Mouse (Mus musculus) limb, embryonic 11.5 days (tissue): ENCODE data around the gene Ssbp3. TPM values are rescaled to one million over a fixed set of nuclear protein-coding genes. Genes with fewer than 3 reads are reported as not detected.

Experiments used
- ATAC-seq: fragments of 200-750 bp; cut with Nextera tagmentation; 2 replicates; pipeline ENCODE4 v1.8.0; 2017; ENCODE audit warnings: low read depth; ENCODE audit not compliant: insufficient number of reproducible peaks, low FRiP score, low TSS enrichment
- DNase-seq: peaks from one replicate; pipeline ENCODE4 v3.0.0-alpha.2; 2015; ENCODE audit warnings: low spot score
- H3K27ac ChIP-seq: fragments of 300-500 bp; sonication (generic); replicated peaks from 2 replicates; pipeline ENCODE4 v1.5.1; 2014; ENCODE audit warnings: low read depth, mild to moderate bottlenecking, low read length
- H3K27me3 ChIP-seq: fragments of 300-500 bp; sonication (generic); 2 replicates; pipeline ENCODE4 v1.6.1; 2014; ENCODE audit warnings: mild to moderate bottlenecking, low read length, mixed read lengths; ENCODE audit not compliant: control insufficient read depth, insufficient read depth
- H3K36me3 ChIP-seq: fragments of 300-500 bp; sonication (generic); 2 replicates; pipeline ENCODE4 v1.6.1; 2014; ENCODE audit warnings: mild to moderate bottlenecking, low read length, moderate library complexity, mixed read lengths; ENCODE audit not compliant: control insufficient read depth, insufficient read depth
- H3K4me1 ChIP-seq: fragments of 300-500 bp; sonication (generic); 2 replicates; pipeline ENCODE4 v1.6.1; 2014; ENCODE audit warnings: low read length, mixed read lengths; ENCODE audit not compliant: control insufficient read depth, insufficient read depth
- H3K4me2 ChIP-seq: fragments of 300-500 bp; sonication (generic); 2 replicates; pipeline ENCODE4 v1.6.1; 2014; ENCODE audit warnings: low read depth, mild to moderate bottlenecking, moderate library complexity; ENCODE audit not compliant: severe bottlenecking
- H3K4me3 ChIP-seq: fragments of 300-500 bp; sonication (generic); 2 replicates; pipeline ENCODE4 v1.5.1; 2014; ENCODE audit warnings: low read depth, low read length
- H3K9ac ChIP-seq: fragments of 300-500 bp; sonication (generic); 2 replicates; pipeline ENCODE4 v1.6.1; 2014; ENCODE audit warnings: mild to moderate bottlenecking, low read length
- H3K9me3 ChIP-seq: fragments of 300-500 bp; sonication (generic); 2 replicates; pipeline ENCODE4 v1.6.1; 2016; ENCODE audit warnings: low read length; ENCODE audit not compliant: control insufficient read depth
- WGBS: fragments of 180-500 bp; shearing (Covaris S2); extraction: QIAGEN DNeasy Blood & Tissue Kit; methylation state at CpG from one replicate; pipeline ENCODE4 v1.1.7; 2014; 5-methylcytosine and 5-hydroxymethylcytosine counted together
- polyA plus RNA-seq: library from polyadenylated mRNA; unstranded; fragments of >200 nt; fragmentation: Nextera tagmentation; extraction: Ambion mirVana; gene quantifications from 2 replicates; pipeline ENCODE4 v1.2.1, GENCODE M21; 2014

The Ssbp3 gene
- polyA plus RNA-seq, 1 experiment from 2014 or later = 186 TPM

- Histone ChIP-seq H3K36me3 (no peaks in the 10 kb centered on the region), H3K27me3 (no peaks in the 10 kb centered on the region), H3K4me2 (no peak overlapping the region), H3K4me1 (peaks cover 28% of the 10 kb centered on the region), H3K27ac (peak overlapping the region; percentile 2; the same call in 1 of the 2 replicates), H3K4me3 (no peak overlapping the region), H3K9me3 (no peaks in the 10 kb centered on the region), H3K9ac (no peak overlapping the region)
- ATAC-seq = peak; percentile 49; the same call in 1 of the 2 replicates
- peak; percentile 65 for DNase-seq
- 68% methylated on average over 16 of the region's 16 CpGs for WGBS
Measured at GRCm38 (mm10) chr4:107094484-107095187, 184.1 kb downstream of the Ssbp3 start.

GRCm38 (mm10) chr4:107096043-107096442, 185.5 kb downstream of the Ssbp3 start:
- Histone ChIP-seq H3K27ac (no peak overlapping the region), H3K4me1 (peaks cover 28% of the 10 kb centered on the region), H3K9ac (no peak overlapping the region), H3K4me2 (no peak overlapping the region), H3K4me3 (no peak overlapping the region), H3K27me3 (no peaks in the 10 kb centered on the region), H3K36me3 (no peaks in the 10 kb centered on the region), H3K9me3 (no peaks in the 10 kb centered on the region)
- ATAC-seq = no peak
- WGBS = 51% methylated on average over 6 of the region's 6 CpGs
- no peak for DNase-seq

DNA sequence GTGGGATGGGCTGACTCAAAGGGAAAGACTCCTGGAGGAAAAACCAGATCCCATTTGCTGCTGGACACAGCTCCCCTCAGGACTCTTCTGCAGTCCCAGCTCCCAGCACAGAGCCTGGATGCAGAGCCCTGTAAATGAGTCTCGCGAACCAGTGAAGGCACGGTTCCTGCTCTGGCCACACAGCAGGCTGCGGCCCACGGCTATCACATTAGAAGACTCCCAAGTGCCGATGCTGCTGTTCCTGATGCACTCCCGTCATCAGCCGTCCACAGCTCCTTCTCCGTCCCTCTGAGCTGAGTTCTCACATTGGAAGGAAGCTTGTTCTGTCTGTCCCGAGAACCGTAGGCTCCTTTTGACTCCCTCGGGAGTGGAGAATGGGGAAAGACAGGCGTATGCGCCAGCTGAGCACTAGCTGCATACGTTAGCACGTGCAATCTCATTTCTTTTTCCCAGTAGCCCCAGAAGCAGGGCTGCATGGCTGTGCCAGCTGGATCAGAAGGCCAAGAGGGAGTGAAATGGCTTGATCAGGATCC, 186.4 kb downstream of the Ssbp3 start, which contains the start of gene Cdcp2:
Cdcp2 (plus strand) TSS at position 51 of the 533 bp plus-strand sequence.
- Histone ChIP-seq H3K27ac (no peak within 1 kb of the TSS), H3K4me2 (no peak within 1 kb of the TSS), H3K27me3 (no peaks in the 10 kb centered on the region), H3K4me1 (peaks cover 28% of the 10 kb centered on the region), H3K36me3 (no peaks in the 10 kb centered on the region), H3K4me3 (no peak within 1 kb of the TSS), H3K9ac (no peak within 1 kb of the TSS; the same call in 1 of the 2 replicates), H3K9me3 (no peaks in the 10 kb centered on the region)
- DNase-seq = no peak
- 58% methylated on average over 16 of the region's 16 CpGs for WGBS
- no peak for ATAC-seq

GRCm38 (mm10) chr4:107097871-107098270, 187.4 kb downstream of the Ssbp3 start:
- Histone ChIP-seq H3K9ac (no peak overlapping the region), H3K9me3 (no peaks in the 10 kb centered on the region), H3K4me1 (peaks cover 27% of the 10 kb centered on the region), H3K36me3 (no peaks in the 10 kb centered on the region), H3K4me3 (no peak overlapping the region), H3K4me2 (no peak overlapping the region), H3K27me3 (no peaks in the 10 kb centered on the region), H3K27ac (no peak overlapping the region)
- WGBS = 34% methylated on average over 15 of the region's 15 CpGs
- ATAC-seq (no peak), DNase-seq (no peak)

GRCm38 (mm10) chr4:107098375-107098774, 187.9 kb downstream of the Ssbp3 start:
- no peak overlapping the region for H3K27ac ChIP-seq
- no peak overlapping the region for H3K9ac ChIP-seq
- DNase-seq (no peak), ATAC-seq (no peak)
- no peaks in the 10 kb centered on the region for H3K9me3 ChIP-seq
- 53% methylated on average over 10 of the region's 10 CpGs for WGBS
- H3K4me1 ChIP-seq = peaks cover 26% of the 10 kb centered on the region
- no peaks in the 10 kb centered on the region for H3K36me3 ChIP-seq
- H3K27me3 ChIP-seq = no peaks in the 10 kb centered on the region
- H3K4me3 ChIP-seq = no peak overlapping the region
- H3K4me2 ChIP-seq = no peak overlapping the region

- no peak for ATAC-seq
- peaks cover 26% of the 10 kb centered on the region for H3K4me1 ChIP-seq
- WGBS = 68% methylated on average over 17 of the region's 17 CpGs
Measured at GRCm38 (mm10) chr4:107098791-107099525, 188.5 kb downstream of the Ssbp3 start.

More at GRCm38 (mm10) chr4:107098791-107099525, 188.5 kb downstream of the Ssbp3 start:
- no peaks in the 10 kb centered on the region for H3K27me3 ChIP-seq
- H3K27ac ChIP-seq = no peak overlapping the region
- H3K4me3 ChIP-seq = no peak overlapping the region
- no peak for DNase-seq
- H3K9me3 ChIP-seq = no peaks in the 10 kb centered on the region
- no peaks in the 10 kb centered on the region for H3K36me3 ChIP-seq
- no peak overlapping the region for H3K9ac ChIP-seq
- no peak overlapping the region for H3K4me2 ChIP-seq

Other genes starting within 250 kb of the Ssbp3 start
- 101 and 111 TPM in 2 replicates for gene Ttc4, start 231.8 kb upstream of the Ssbp3 start, polyA plus RNA-seq
- gene Mroh7, start 179.8 kb upstream of the Ssbp3 start, polyA plus RNA-seq = 0.30 TPM in 1 of 2 replicates, not detected in the other
- 0.27 TPM in 1 of 2 replicates, not detected in the other for gene Fam151a, start 176.8 kb upstream of the Ssbp3 start, polyA plus RNA-seq
- 6.5 and 10.1 TPM in 2 replicates for gene Acot11, start 105.7 kb upstream of the Ssbp3 start, polyA plus RNA-seq
- 131 and 133 TPM in 2 replicates for gene Mrpl37, start 156.2 kb downstream of the Ssbp3 start, polyA plus RNA-seq
- gene Cyb5rl, start 156.3 kb downstream of the Ssbp3 start, polyA plus RNA-seq = 7.2 and 7.3 TPM in 2 replicates
- not detected in 2 replicates for gene Cdcp2, start 186.2 kb downstream of the Ssbp3 start, polyA plus RNA-seq